Mouse (Mus musculus) spleen, adult 12 weeks (tissue): ENCODE measurements around the gene Lipe.
"Not testable (repeated sequence)": the region's sequence is repeated elsewhere in the genome, so short reads cannot be mapped to it uniquely, and the experiment has no call there.

Experiments used
- DNase-seq: peaks from one replicate; pipeline ENCODE4 v3.0.0; 2022; ENCODE audit warnings: low spot score

Lipe gene

GRCm38 (mm10) chr7:25398610-25399009 is at the start of gene Lipe:
TSS of gene Lipe (minus strand) at chr7:25398710.
- no peak for DNase-seq

- no peak for DNase-seq
Measured at GRCm38 (mm10) chr7:25440816-25441153, 42.3 kb upstream of the Lipe start.

- no peak for DNase-seq
Measured at GRCm38 (mm10) chr7:25439978-25440815, 41.7 kb upstream of the Lipe start.

- DNase-seq = no peak
Measured at GRCm38 (mm10) chr7:25439124-25439822, 40.8 kb upstream of the Lipe start.

- DNase-seq = no peak
Measured at GRCm38 (mm10) chr7:25436704-25437103, 38.2 kb upstream of the Lipe start.

GRCm38 (mm10) chr7:25436226-25436625 is 37.7 kb upstream of the Lipe start:
- DNase-seq = no peak

GRCm38 (mm10) chr7:25435546-25435851 is 37.0 kb upstream of the Lipe start:
- DNase-seq = no peak

- DNase-seq = no peak
Measured at GRCm38 (mm10) chr7:25434654-25435545, 36.4 kb upstream of the Lipe start.

- DNase-seq = no peak
Measured at GRCm38 (mm10) chr7:25433781-25434560, 35.5 kb upstream of the Lipe start.

- DNase-seq = no peak
Measured at GRCm38 (mm10) chr7:25433007-25433541, 34.6 kb upstream of the Lipe start.

GRCm38 (mm10) chr7:25432381-25432780 is 33.9 kb upstream of the Lipe start:
- DNase-seq = no peak

- DNase-seq = no peak
Measured at GRCm38 (mm10) chr7:25429886-25430784, 31.6 kb upstream of the Lipe start.

- no peak for DNase-seq
Measured at GRCm38 (mm10) chr7:25428321-25428720, 29.8 kb upstream of the Lipe start.

- DNase-seq = no peak
Measured at GRCm38 (mm10) chr7:25427144-25427543, 28.6 kb upstream of the Lipe start.

- not testable (repeated sequence) for DNase-seq
Measured at GRCm38 (mm10) chr7:25426380-25426779, 27.9 kb upstream of the Lipe start.

- peak; percentile 63 for DNase-seq
Measured at GRCm38 (mm10) chr7:25424429-25424828, 25.9 kb upstream of the Lipe start.

GRCm38 (mm10) chr7:25422286-25422841 is 23.9 kb upstream of the Lipe start:
- DNase-seq = no peak

GRCm38 (mm10) chr7:25419943-25420342 is 21.4 kb upstream of the Lipe start:
- DNase-seq = no peak

GRCm38 (mm10) chr7:25419536-25419935 is 21.0 kb upstream of the Lipe start:
- no peak for DNase-seq

GRCm38 (mm10) chr7:25417597-25417996 is 19.1 kb upstream of the Lipe start:
- DNase-seq = no peak
